Mouse (Mus musculus) liver, adult 2 months (tissue): ENCODE results near the gene Clcn7.

Source experiments
- CTCF ChIP-seq: fragments of 200-500 bp; IDR thresholded peaks from 2 replicates; pipeline ENCODE4 v1.5.1; 2011; ENCODE audit warnings: low read depth, low read length, control low read depth
- POLR2A ChIP-seq: fragments of 200-500 bp; IDR thresholded peaks from 2 replicates; pipeline ENCODE4 v1.6.1; 2011; ENCODE audit warnings: low read length, control low read depth; ENCODE audit not compliant: insufficient read depth; ENCODE audit errors: extremely low read depth

DNA sequence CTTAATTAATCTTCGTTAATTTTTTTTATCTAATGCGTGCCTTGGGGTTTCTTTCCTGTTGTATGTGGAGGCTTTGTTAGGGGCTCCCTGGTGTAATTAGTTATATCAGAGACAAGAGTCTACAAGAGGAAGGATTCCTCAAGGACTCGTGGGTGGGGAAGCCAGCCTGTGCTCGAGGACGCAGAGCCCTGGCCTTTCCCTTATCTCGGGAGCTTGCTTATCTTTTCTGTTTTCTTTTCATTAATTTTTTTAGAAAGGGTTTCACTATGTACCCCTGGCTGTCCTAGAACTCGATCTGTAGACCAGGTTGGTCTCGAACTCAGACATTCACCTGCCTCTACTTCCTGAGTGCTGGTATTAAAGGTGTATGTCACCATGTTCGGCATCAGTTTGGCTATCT is 5.5 kb upstream of the Clcn7 start:
- no peak for TF ChIP-seq CTCF
- no peak for TF ChIP-seq POLR2A
